Mouse (Mus musculus) MEL (cell line): Measurements from ENCODE around the gene Tmem170b. TPM values are rescaled to one million over a fixed set of nuclear protein-coding genes. Genes with fewer than 3 reads are reported as not detected.

Experiments
- DNase-seq: peaks from one replicate; pipeline ENCODE4 v3.0.0; 2011; ENCODE audit warnings: low read depth, low spot score
- H3K27ac ChIP-seq: 2 replicates; pipeline ENCODE4 v1.5.1; 2012; ENCODE audit warnings: low read depth, mild to moderate bottlenecking, control low read depth, low read length, moderate library complexity; ENCODE audit not compliant: control insufficient read depth
- H3K27me3 ChIP-seq, 2 experiments: fragments of 150-350 bp in 1 of 2; sonication (generic) in 1 of 2; 2 replicates each; pipeline ENCODE4 v1.6.1; 2012; ENCODE audit warnings: low read length in 2 of 2, mild to moderate bottlenecking in 2 of 2, improper control_type of control experiment in 1 of 2, moderate library complexity in 1 of 2; ENCODE audit not compliant: insufficient read depth in 2 of 2, control insufficient read depth in 1 of 2
- H3K36me3 ChIP-seq, 2 experiments: 2 replicates each; pipeline ENCODE4 v1.6.1; 2012 to 2014; ENCODE audit warnings: low read length in 2 of 2, improper control_type of control experiment in 1 of 2, inconsistent platforms in 1 of 2, mild to moderate bottlenecking in 1 of 2; ENCODE audit not compliant: insufficient read depth in 2 of 2, control insufficient read depth in 1 of 2
- H3K4me1 ChIP-seq, 2 experiments: fragments of 150-350 bp in 1 of 2; sonication (generic) in 1 of 2; 2 replicates each; pipeline ENCODE4 v1.6.1; 2012; ENCODE audit warnings: low read length in 2 of 2, improper control_type of control experiment in 1 of 2, mild to moderate bottlenecking in 1 of 2; ENCODE audit not compliant: insufficient read depth in 2 of 2, control insufficient read depth in 1 of 2
- H3K4me3 ChIP-seq, 2 experiments: fragments of 150-350 bp in 1 of 2; sonication (generic) in 1 of 2; 2 replicates each; pipeline ENCODE4 v1.5.1; 2012; ENCODE audit warnings: low read depth in 2 of 2, low read length in 2 of 2, mild to moderate bottlenecking in 2 of 2, moderate library complexity in 2 of 2, control low read depth in 1 of 2, improper control_type of control experiment in 1 of 2; ENCODE audit not compliant: control insufficient read depth in 1 of 2, insufficient read depth in 1 of 2
- H3K79me2 ChIP-seq: 2 replicates; pipeline ENCODE4 v1.6.1; 2012; ENCODE audit warnings: mild to moderate bottlenecking, low read length, moderate library complexity; ENCODE audit not compliant: control insufficient read depth, poor library complexity, insufficient read depth
- H3K9ac ChIP-seq: 2 replicates; pipeline ENCODE4 v1.6.1; 2012; ENCODE audit warnings: low read depth, mild to moderate bottlenecking, control low read depth, low read length, moderate library complexity; ENCODE audit not compliant: control insufficient read depth, poor library complexity, severe bottlenecking
- H3K9me3 ChIP-seq: fragments of 150-350 bp; sonication (generic); replicated peaks from 2 replicates; pipeline ENCODE4 v1.6.1; 2012; ENCODE audit warnings: mild to moderate bottlenecking, low read length, improper control_type of control experiment, moderate library complexity; ENCODE audit not compliant: insufficient read depth
- CHD1 ChIP-seq: IDR thresholded peaks from 2 replicates; pipeline ENCODE4 v1.6.1; 2012; ENCODE audit warnings: low read depth, mild to moderate bottlenecking, inconsistent platforms, low read length, improper control_type of control experiment
- CHD2 ChIP-seq: IDR thresholded peaks from 2 replicates; pipeline ENCODE4 v1.6.1; 2011; ENCODE audit warnings: low read length, improper control_type of control experiment
- CTCF ChIP-seq, 3 experiments: IDR thresholded peaks in 2 of 3; conservative IDR thresholded peaks in 1 of 3; 2 replicates each; pipeline ENCODE4 v1.5.1; 2011 to 2012; ENCODE audit warnings: low read length in 3 of 3, low read depth in 2 of 3, mild to moderate bottlenecking in 2 of 3, improper control_type of control experiment in 1 of 3, inconsistent platforms in 1 of 3, mixed read lengths in 1 of 3, moderate library complexity in 1 of 3; ENCODE audit not compliant: control insufficient read depth in 1 of 3, insufficient read depth in 1 of 3, poor library complexity in 1 of 3, severe bottlenecking in 1 of 3
- GABPA ChIP-seq: IDR thresholded peaks from 2 replicates; pipeline ENCODE4 v1.6.1; 2012; ENCODE audit warnings: low read depth, mild to moderate bottlenecking, inconsistent platforms, low read length, improper control_type of control experiment, moderate library complexity
- GATA1 ChIP-seq: IDR thresholded peaks from 2 replicates; pipeline ENCODE4 v1.6.1; 2011; ENCODE audit warnings: low read depth, low read length, improper control_type of control experiment
- MAFK ChIP-seq: IDR thresholded peaks from 2 replicates; pipeline ENCODE4 v1.6.1; 2011; ENCODE audit warnings: low read depth, mild to moderate bottlenecking, low read length, improper control_type of control experiment, borderline replicate concordance
- MAZ ChIP-seq: IDR thresholded peaks from 2 replicates; pipeline ENCODE4 v1.6.1; 2012; ENCODE audit warnings: low read depth, mild to moderate bottlenecking, inconsistent platforms, low read length, improper control_type of control experiment
- MEF2A ChIP-seq: IDR thresholded peaks from 2 replicates; pipeline ENCODE4 v1.6.1; 2014; ENCODE audit warnings: low read depth, mild to moderate bottlenecking, inconsistent platforms, low read length, improper control_type of control experiment; ENCODE audit not compliant: poor library complexity, insufficient replicate concordance, severe bottlenecking; ENCODE audit errors: extremely low read depth
- MXI1 ChIP-seq: IDR thresholded peaks from 2 replicates; pipeline ENCODE4 v1.6.1; 2011; ENCODE audit warnings: mild to moderate bottlenecking, low read depth, low read length, improper control_type of control experiment
- MYB ChIP-seq: IDR thresholded peaks from 2 replicates; pipeline ENCODE4 v1.6.1; 2011; ENCODE audit warnings: mild to moderate bottlenecking, low read depth, low read length, improper control_type of control experiment
- MYC ChIP-seq: IDR thresholded peaks from 2 replicates; pipeline ENCODE4 v1.6.1; 2011; ENCODE audit warnings: low read depth, mild to moderate bottlenecking, low read length, improper control_type of control experiment, moderate library complexity
- NELFE ChIP-seq: IDR thresholded peaks from 2 replicates; pipeline ENCODE4 v1.6.1; 2011; ENCODE audit warnings: low read depth, low read length, improper control_type of control experiment
- POLR2AphosphoS5 ChIP-seq: IDR thresholded peaks from 2 replicates; pipeline ENCODE4 v1.6.1; 2012; ENCODE audit warnings: low read depth, borderline replicate concordance, mild to moderate bottlenecking, inconsistent platforms, low read length, moderate library complexity, mixed read lengths
- RCOR1 ChIP-seq: IDR thresholded peaks from 2 replicates; pipeline ENCODE4 v1.6.1; 2012; ENCODE audit warnings: low read depth, mild to moderate bottlenecking, inconsistent platforms, low read length, improper control_type of control experiment
- SMC3 ChIP-seq: IDR thresholded peaks from 2 replicates; pipeline ENCODE4 v1.6.1; 2011; ENCODE audit warnings: low read depth, low read length, improper control_type of control experiment
- TBP ChIP-seq: IDR thresholded peaks from 2 replicates; pipeline ENCODE4 v1.8.0; 2011; ENCODE audit warnings: low read depth, low read length, improper control_type of control experiment
- TCF12 ChIP-seq: IDR thresholded peaks from 2 replicates; pipeline ENCODE4 v1.6.1; 2014; ENCODE audit warnings: low read depth, mild to moderate bottlenecking, inconsistent platforms, low read length, improper control_type of control experiment, moderate library complexity
- UBTF ChIP-seq: IDR thresholded peaks from 2 replicates; pipeline ENCODE4 v1.6.1; 2012; ENCODE audit warnings: low read depth, mild to moderate bottlenecking, inconsistent platforms, low read length, improper control_type of control experiment, moderate library complexity, borderline replicate concordance; ENCODE audit not compliant: insufficient read depth
- USF2 ChIP-seq, 2 experiments: IDR thresholded peaks; 2 replicates each; pipeline ENCODE4 v1.6.1; 2011 to 2012; ENCODE audit warnings: improper control_type of control experiment in 2 of 2, low read length in 2 of 2, borderline replicate concordance in 1 of 2, inconsistent platforms in 1 of 2, low read depth in 1 of 2, mild to moderate bottlenecking in 1 of 2; ENCODE audit not compliant: insufficient read depth in 1 of 2
- ZNF384 ChIP-seq: IDR thresholded peaks from 2 replicates; pipeline ENCODE4 v1.6.1; 2012; ENCODE audit warnings: low read depth, mild to moderate bottlenecking, inconsistent platforms, low read length, improper control_type of control experiment
- polyA plus RNA-seq, 2 experiments: library from polyadenylated mRNA; stranded (reverse) in 1 of 2; unstranded in 1 of 2; fragments of >175 nt in 1 of 2; fragments of >200 nt in 1 of 2; gene quantifications; 2 replicates each; pipeline versions ENCODE4 v1.2.1 to v1.2.4; 2012; ENCODE audit warnings: low replicate concordance in 2 of 2, low read depth in 1 of 2; ENCODE audit not compliant: insufficient read length in 2 of 2, insufficient read depth in 1 of 2, missing spikeins in 1 of 2
- total RNA-seq: library from RNA; depleted of rRNA; stranded (reverse); fragments of 300-350 nt; gene quantifications from 2 replicates; pipeline ENCODE4 v1.2.3, GENCODE M21; 2012

Tmem170b gene
- total and polyA plus RNA-seq, 3 experiments, result 5.2 to 7.0 TPM; not detected in 1

GRCm38 (mm10) chr13:41614982-41615381 is 9.3 kb downstream of the Tmem170b start:
- peaks cover 6 to 7% of the 10 kb centered on the region in 2 experiments for H3K4me1 ChIP-seq
- peaks cover 0 to 9% of the 10 kb centered on the region in 2 experiments; a peak in 2 of 4 replicates for H3K36me3 ChIP-seq
- no peak overlapping the region for H3K27ac ChIP-seq
- H3K4me3 ChIP-seq, result no peak overlapping the region
- no peak overlapping the region for H3K9ac ChIP-seq
- no peak for DNase-seq
- no peaks in the 10 kb centered on the region for H3K9me3 ChIP-seq
- peaks cover 15% of the 10 kb centered on the region for H3K79me2 ChIP-seq
- TF ChIP-seq MXI1 (no peak), GABPA (no peak), GATA1 (no peak), TBP (no peak), MAZ (no peak), POLR2AphosphoS5 (no peak), MYC (no peak), USF2 (IDR thresholded peaks at IDR 0.05; ENCODE audit: borderline replicate concordance in 1 of 2, insufficient read depth in 1 of 2, low read depth in 1 of 2, low read length in 2 of 2) (no peak), MYB (no peak), CHD2 (no peak), CTCF (IDR thresholded peaks at IDR 0.05 in 2 of 3, conservative IDR thresholded peaks at IDR 0.05 in 1 of 3; ENCODE audit: control insufficient read depth in 1 of 3, insufficient read depth in 1 of 3, low read depth in 2 of 3, low read length in 3 of 3, poor library complexity in 1 of 3, severe bottlenecking in 1 of 3) (no peak), ZNF384 (no peak), NELFE (no peak), TCF12 (no peak), MAFK (no peak), SMC3 (no peak), UBTF (no peak)
- H3K27me3 ChIP-seq, result no peaks in the 10 kb centered on the region

DNA sequence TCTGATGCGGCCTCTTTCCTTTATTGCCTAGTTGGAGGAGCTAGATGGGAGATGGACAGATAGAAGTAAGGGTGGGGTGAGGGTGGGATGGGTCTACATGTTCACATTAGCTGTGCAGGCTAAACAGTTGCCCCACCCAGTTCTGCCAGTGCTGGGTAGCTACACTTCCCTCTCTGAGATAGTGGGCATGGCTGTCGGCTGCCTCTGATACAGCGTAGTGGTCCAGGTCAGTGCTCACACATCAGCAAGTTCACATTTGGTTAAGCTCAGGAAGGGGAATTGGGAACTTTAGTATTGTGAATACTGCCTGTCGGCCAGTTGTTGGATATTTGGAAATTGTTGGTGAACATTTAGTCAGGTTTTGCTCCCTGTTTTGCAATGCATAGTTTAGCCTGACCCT is 13.8 kb downstream of the Tmem170b start:
- Histone ChIP-seq H3K4me3 (no peak overlapping the region), H3K27me3 (no peaks in the 10 kb centered on the region), H3K36me3 (peaks cover 0 to 14% of the 10 kb centered on the region in 2 experiments; a peak in 2 of 4 replicates), H3K4me1 (peaks cover 9 to 13% of the 10 kb centered on the region in 2 experiments), H3K9ac (no peak overlapping the region)
- TF ChIP-seq RCOR1, result no peak
- no peak for TF ChIP-seq UBTF
- no peak for TF ChIP-seq NELFE
- TF ChIP-seq GABPA, result no peak
- TF ChIP-seq CHD1, result no peak
- TF ChIP-seq MEF2A, result no peak
- TF ChIP-seq, all 39 proteins: peak for 0
- H3K79me2 ChIP-seq, result peaks cover 3% of the 10 kb centered on the region
- no peak overlapping the region for H3K27ac ChIP-seq
- peak; percentile 23 for DNase-seq
- no peaks in the 10 kb centered on the region for H3K9me3 ChIP-seq
